Mouse (Mus musculus) mature B cell (primary cell): ENCODE results near the gene Engase.

Source experiments
- in situ Hi-C: fragments of 300-500 bp; cut with MboI; formaldehyde crosslinking; loops from 2 replicates; pipeline ENCODE4 v1.14.3; 2019

Gene Engase

GRCm38 (mm10) chr11:118455788-118456187 lies 20.8 kb upstream of the Engase start:
- in situ Hi-C loops, result no loop called here

GRCm38 (mm10) chr11:118456937-118457336 lies 19.7 kb upstream of the Engase start:
- in situ Hi-C loops, result no loop called here

- in situ Hi-C loops, result no loop called here
Observed at GRCm38 (mm10) chr11:118459051-118459450, 17.6 kb upstream of the Engase start.

- in situ Hi-C loops, result no loop called here
Observed at GRCm38 (mm10) chr11:118459536-118459935, 17.1 kb upstream of the Engase start.

- in situ Hi-C loops, result no loop called here
Observed at GRCm38 (mm10) chr11:118460280-118460679, 16.3 kb upstream of the Engase start.

- in situ Hi-C loops, result no loop called here
Observed at GRCm38 (mm10) chr11:118467441-118468035, 9.1 kb upstream of the Engase start.

- in situ Hi-C loops, result no loop called here
Observed at GRCm38 (mm10) chr11:118469509-118470160, 7.0 kb upstream of the Engase start.

GRCm38 (mm10) chr11:118470234-118470966 lies 6.2 kb upstream of the Engase start:
- in situ Hi-C loops, result no loop called here

- in situ Hi-C loops, result no loop called here
Observed at GRCm38 (mm10) chr11:118471676-118472075, 5.0 kb upstream of the Engase start.

- in situ Hi-C loops, result no loop called here
Observed at GRCm38 (mm10) chr11:118473161-118473560, 3.5 kb upstream of the Engase start.

- in situ Hi-C loops, result no loop called here
Observed at GRCm38 (mm10) chr11:118473842-118474500, 2.7 kb upstream of the Engase start.

GRCm38 (mm10) chr11:118475496-118476083 lies 1.0 kb upstream of the Engase start:
- in situ Hi-C loops, result no loop called here

GRCm38 (mm10) chr11:118479776-118480175 lies 3.1 kb downstream of the Engase start:
- in situ Hi-C loops, result no loop called here

GRCm38 (mm10) chr11:118481231-118481630 lies 4.6 kb downstream of the Engase start:
- in situ Hi-C loops, result no loop called here

GRCm38 (mm10) chr11:118481751-118482150 lies 5.1 kb downstream of the Engase start:
- in situ Hi-C loops, result no loop called here

- in situ Hi-C loops, result no loop called here
Observed at GRCm38 (mm10) chr11:118484169-118484568, 7.5 kb downstream of the Engase start.

GRCm38 (mm10) chr11:118485338-118485737 lies 8.7 kb downstream of the Engase start:
- in situ Hi-C loops, result no loop called here

GRCm38 (mm10) chr11:118485780-118486179 lies 9.2 kb downstream of the Engase start:
- in situ Hi-C loops, result no loop called here

GRCm38 (mm10) chr11:118486281-118486680 lies 9.7 kb downstream of the Engase start:
- in situ Hi-C loops, result no loop called here

- in situ Hi-C loops, result no loop called here
Observed at GRCm38 (mm10) chr11:118486881-118487772, 10.5 kb downstream of the Engase start.
